16 mouse cellular contexts compared by ENCODE assay signal in genomic region chr7:40067378-40067777, GRCm38 (mm10).
"Had no signal": no experiment of that assay in that cellular context is flagged by ENCODE, and none has a peak within 500 bp of the region (broad histone marks: within the 10 kb centered on the region; RNA-seq: fewer than 3 reads in every experiment).

No protein-coding gene starts in this region.

- H3K36me3 ChIP-seq: liver, embryonic 15.5 days; lung, embryonic 15.5 days; midbrain, embryonic 13.5 days; midbrain, embryonic 15.5 days; neural tube, embryonic 12.5 days had no signal

- H3K4me3 ChIP-seq: liver, embryonic 15.5 days; lung, embryonic 15.5 days; megakaryocyte, embryonic 14.5 days; midbrain, embryonic 13.5 days; midbrain, embryonic 15.5 days; neural tube, embryonic 12.5 days had no signal

- DNase-seq: liver, postnatal 0 days; lung, adult 2 months; lung, postnatal 14 days; lung, postnatal 36 days; right cerebral cortex, postnatal 14 days; spleen, adult 18-20 months; thymus, adult 18-20 months; thymus, postnatal 25 days; thymus, postnatal 4 days had no signal

- H3K27me3 ChIP-seq: liver, embryonic 15.5 days; lung, embryonic 15.5 days; megakaryocyte, embryonic 14.5 days; midbrain, embryonic 13.5 days; midbrain, embryonic 15.5 days; neural tube, embryonic 12.5 days had no signal

- H3K27ac ChIP-seq: liver, embryonic 15.5 days; lung, embryonic 15.5 days; macrophage; midbrain, embryonic 13.5 days; midbrain, embryonic 15.5 days; neural tube, embryonic 12.5 days had no signal

- H3K4me1 ChIP-seq: liver, embryonic 15.5 days; lung, embryonic 15.5 days; megakaryocyte, embryonic 14.5 days; midbrain, embryonic 13.5 days; midbrain, embryonic 15.5 days; neural tube, embryonic 12.5 days had no signal

- H3K9ac ChIP-seq: liver, embryonic 15.5 days; liver, postnatal 0 days; lung, embryonic 15.5 days; midbrain, embryonic 13.5 days; midbrain, embryonic 15.5 days; neural tube, embryonic 12.5 days had no signal
